Mouse (Mus musculus): ENCODE data around the gene Mael. TPM values are rescaled to one million over a fixed set of nuclear protein-coding genes. Genes with fewer than 3 reads are reported as not detected.

Mael gene
- total RNA-seq, 2 experiments from 2014 or later, result not detected

GRCm38 (mm10) chr1:166157712-166158111 is 80.8 kb downstream of the Mael start:
- intact Hi-C loops (cut with DNase I), result loop anchor here (10.0 kb wide), 3 partner anchors 253 to 573 kb away; no protein-coding TSS in a partner anchor
- DNase-seq (ENCODE audit: low spot score), result no peak

- no peak for DNase-seq (ENCODE audit: low spot score)
- intact Hi-C loops (cut with DNase I), result loop anchor here (10.0 kb wide), 3 partner anchors 250 to 570 kb away; no protein-coding TSS in a partner anchor
These were observed 83.4 kb downstream of the Mael start for GRCm38 (mm10) chr1:166155113-166155494.

- DNase-seq (ENCODE audit: low spot score), result peak; percentile 20
- intact Hi-C loops (cut with DNase I), result loop anchor here (1.0 to 10.0 kb wide), 5 partner anchors 250 to 570 kb away; no protein-coding TSS in a partner anchor
These were observed 84.1 kb downstream of the Mael start for GRCm38 (mm10) chr1:166154162-166155112.

GRCm38 (mm10) chr1:166153351-166154120 is 85.0 kb downstream of the Mael start:
- intact Hi-C loops (cut with DNase I), result loop anchor here (1.0 to 10.0 kb wide), 9 partner anchors 51 to 569 kb away; partner anchors contain the start of gene Pou2f1
- peak; percentile 47 for DNase-seq (ENCODE audit: low spot score)

- no peak for DNase-seq (ENCODE audit: low spot score)
- intact Hi-C loops (cut with DNase I), result loop anchor here (2.0 to 10.0 kb wide), 7 partner anchors 49 to 567 kb away; partner anchors contain the start of gene Pou2f1
These were observed 86.5 kb downstream of the Mael start for GRCm38 (mm10) chr1:166152034-166152433.

DNA sequence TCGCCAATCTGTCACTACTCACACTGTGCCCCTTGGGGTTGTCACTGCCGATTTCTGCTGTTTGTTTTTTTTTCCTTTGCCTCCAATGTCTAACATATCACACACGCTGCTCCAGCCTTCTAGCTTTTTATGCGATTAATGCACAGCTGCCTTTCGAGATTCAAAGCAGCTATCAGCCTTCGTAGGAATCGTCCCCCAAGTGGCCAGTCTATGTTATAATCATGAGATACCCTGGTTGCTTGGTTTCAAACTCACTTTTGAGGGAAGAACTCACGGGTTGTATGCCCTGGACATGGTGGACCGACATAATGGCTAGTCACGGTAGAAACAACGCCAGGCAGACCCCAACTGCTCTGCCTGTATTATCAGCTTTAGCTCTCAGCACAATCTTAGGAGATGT is 87.2 kb downstream of the Mael start:
- intact Hi-C loops (cut with DNase I), result loop anchor here (5.0 to 10.0 kb wide), 4 partner anchors 247 to 567 kb away; no protein-coding TSS in a partner anchor
- DNase-seq (ENCODE audit: low spot score), result no peak

Other genes with a start within 250 kb of the Mael start
- 10 to 100 TPM; 11.8 to 13.0 TPM for gene Pou2f1, start 236.1 kb downstream of the Mael start, total RNA-seq (2021)
- 10 to 100 TPM; 42.5 to 48.0 TPM for gene Dusp27, start 110.8 kb downstream of the Mael start, total RNA-seq (2021)
- not detected for gene Gpa33, start 108.5 kb downstream of the Mael start, total RNA-seq (2021)
- gene Ildr2, start 15.4 kb upstream of the Mael start, total RNA-seq (2021), result 1 to 10 TPM; 2.8 to 3.6 TPM
- gene Tada1, start 140.3 kb upstream of the Mael start, total RNA-seq (2021), result 10 to 100 TPM; 10.2 to 10.6 TPM
- gene Pogk, start 171.1 kb upstream of the Mael start, total RNA-seq (2021), result 10 to 100 TPM; 11.1 to 11.9 TPM